Mouse (Mus musculus) lung, adult 2 months (tissue): ENCODE measurements around the gene Ppp1r16b.

Source experiments
- CTCF ChIP-seq: fragments of 200-500 bp; IDR thresholded peaks from 2 replicates; pipeline ENCODE4 v1.5.1; 2011; ENCODE audit warnings: mild to moderate bottlenecking, low read length, control low read depth; ENCODE audit not compliant: insufficient read depth
- POLR2A ChIP-seq: fragments of 200-500 bp; IDR thresholded peaks from 2 replicates; pipeline ENCODE4 v1.6.1; 2011; ENCODE audit warnings: low read depth, mild to moderate bottlenecking, control low read depth, low read length, borderline replicate concordance; ENCODE audit errors: extremely low read depth

- TF ChIP-seq CTCF (no peak), POLR2A (no peak)
These were observed 39.5 kb downstream of the Ppp1r16b start for GRCm38 (mm10) chr2:158704720-158705119.
